In genomic region chr4:52331361-52331951, GRCm38 (mm10) we compare ENCODE assay signal across 17 mouse cellular contexts.
DNase-seq lines count a peak whose midpoint lies in the region; ATAC-seq and TF ChIP-seq lines count a peak whose summit lies in the region.
"Had no signal": no experiment of that assay in that cellular context is flagged by ENCODE, and none has a peak within 500 bp of the region (broad histone marks: within the 10 kb centered on the region; RNA-seq: fewer than 3 reads in every experiment).

No protein-coding gene starts in this region.

- H3K9ac ChIP-seq in forebrain, embryonic 15.5 days (replicated peaks): no peak overlapping the region
- H3K9ac ChIP-seq in forebrain, postnatal 0 days: no peak overlapping the region
- H3K9ac ChIP-seq in midbrain, postnatal 0 days (replicated peaks; ENCODE audit: low read length, poor library complexity, severe bottlenecking): no peak overlapping the region
- no peak overlapping the region for H3K9ac ChIP-seq in midbrain, embryonic 11.5 days (ENCODE audit: low read length)
- no peak overlapping the region for H3K9ac ChIP-seq in limb, embryonic 14.5 days (ENCODE audit: low read depth, low read length, severe bottlenecking)
- H3K9ac ChIP-seq: hindbrain, embryonic 13.5 days; intestine, embryonic 15.5 days; lung, embryonic 14.5 days; neural tube, embryonic 15.5 days; stomach, embryonic 15.5 days had no signal

- H3K27ac ChIP-seq in forebrain, embryonic 15.5 days (replicated peaks): no peak overlapping the region
- no peak overlapping the region for H3K27ac ChIP-seq in forebrain, postnatal 0 days (ENCODE audit: low read depth, low read length)
- no peak overlapping the region for H3K27ac ChIP-seq in midbrain, postnatal 0 days (ENCODE audit: low read depth, low read length)
- no peak overlapping the region for H3K27ac ChIP-seq in midbrain, embryonic 11.5 days (ENCODE audit: low read depth, low read length)
- H3K27ac ChIP-seq in limb, embryonic 14.5 days (replicated peaks; ENCODE audit: low read depth, low read length): no peak overlapping the region
- H3K27ac ChIP-seq: hindbrain, embryonic 13.5 days; intestine, embryonic 15.5 days; midbrain, embryonic 10.5 days; neural tube, embryonic 15.5 days; stomach, embryonic 15.5 days had no signal

- H3K36me3 ChIP-seq in forebrain, embryonic 15.5 days: no peaks in the 10 kb centered on the region
- no peaks in the 10 kb centered on the region for H3K36me3 ChIP-seq in forebrain, postnatal 0 days (ENCODE audit: insufficient read depth)
- no peaks in the 10 kb centered on the region for H3K36me3 ChIP-seq in midbrain, postnatal 0 days (ENCODE audit: insufficient read depth, low read length)
- no peaks in the 10 kb centered on the region for H3K36me3 ChIP-seq in midbrain, embryonic 11.5 days (ENCODE audit: control insufficient read depth, insufficient read depth, low read length)
- no peaks in the 10 kb centered on the region for H3K36me3 ChIP-seq in limb, embryonic 14.5 days (ENCODE audit: control insufficient read depth, insufficient read depth, low read length)
- H3K36me3 ChIP-seq: hindbrain, embryonic 13.5 days; intestine, embryonic 15.5 days; midbrain, embryonic 10.5 days; neural tube, embryonic 15.5 days; stomach, embryonic 15.5 days had no signal

- DNase-seq in forebrain, postnatal 0 days: no peak
- DNase-seq in midbrain, postnatal 0 days (ENCODE audit: low spot score): peak; percentile 10
- DNase-seq in midbrain, embryonic 11.5 days (ENCODE audit: low spot score, missing footprints): no peak
- peak; percentile 15 for DNase-seq in cerebellum, adult 9-11 months
- peak; percentile 64 for DNase-seq in limb, embryonic 14.5 days (ENCODE audit: low spot score)
- no peak for DNase-seq in ovary, adult 18-20 months (ENCODE audit: low spot score)
- DNase-seq: gastrocnemius, postnatal 14 days; kidney, postnatal 4 days; lung, embryonic 14.5 days; lung, postnatal 4 days had no signal

- no peak for TF ChIP-seq POLR2A in limb, embryonic 14.5 days (IDR thresholded peaks at IDR 0.05; ENCODE audit: borderline replicate concordance, extremely low read depth, insufficient read depth, insufficient read length)

- ATAC-seq in forebrain, embryonic 15.5 days (replicated peaks): peak; percentile 74; the same call in 1 of the 2 replicates
- no peak; the same call in 1 of the 2 replicates for ATAC-seq in forebrain, postnatal 0 days
- ATAC-seq in midbrain, postnatal 0 days (ENCODE audit: low FRiP score): no peak
- ATAC-seq in midbrain, embryonic 11.5 days (ENCODE audit: low FRiP score): no peak
- ATAC-seq in limb, embryonic 14.5 days (ENCODE audit: low FRiP score, low read depth): peak; percentile 62; the same call in 1 of the 2 replicates
- ATAC-seq: intestine, embryonic 15.5 days had no signal

- no peak for TF ChIP-seq CTCF in forebrain, postnatal 0 days (IDR thresholded peaks at IDR 0.05; ENCODE audit: low read depth)
- no peak for TF ChIP-seq CTCF in midbrain, postnatal 0 days (IDR thresholded peaks at IDR 0.05)

- no peak overlapping the region for H3K4me3 ChIP-seq in forebrain, embryonic 15.5 days
- H3K4me3 ChIP-seq in forebrain, postnatal 0 days (ENCODE audit: low read depth, low read length): no peak overlapping the region
- H3K4me3 ChIP-seq in midbrain, postnatal 0 days (ENCODE audit: low read depth, low read length): no peak overlapping the region
- H3K4me3 ChIP-seq in midbrain, embryonic 11.5 days (ENCODE audit: low read depth, low read length): no peak overlapping the region
- no peak overlapping the region for H3K4me3 ChIP-seq in limb, embryonic 14.5 days (replicated peaks; ENCODE audit: low read length)
- H3K4me3 ChIP-seq: hindbrain, embryonic 13.5 days; intestine, embryonic 15.5 days; midbrain, embryonic 10.5 days; myocyte; neural tube, embryonic 15.5 days; stomach, embryonic 15.5 days had no signal

- 22% methylated on average over 1 of the region's 1 CpGs for WGBS in forebrain, embryonic 15.5 days
- 19% methylated on average over 1 of the region's 1 CpGs for WGBS in forebrain, postnatal 0 days
- 82% methylated on average over 1 of the region's 1 CpGs for WGBS in midbrain, postnatal 0 days
- WGBS in midbrain, embryonic 11.5 days: 91% methylated on average over 1 of the region's 1 CpGs
- WGBS in limb, embryonic 14.5 days: 31% methylated on average over 1 of the region's 1 CpGs

- no peaks in the 10 kb centered on the region for H3K27me3 ChIP-seq in forebrain, embryonic 15.5 days
- H3K27me3 ChIP-seq in forebrain, postnatal 0 days (ENCODE audit: insufficient read depth, low read length): no peaks in the 10 kb centered on the region
- H3K27me3 ChIP-seq in midbrain, postnatal 0 days (ENCODE audit: insufficient read depth, low read length): no peaks in the 10 kb centered on the region
- H3K27me3 ChIP-seq in midbrain, embryonic 11.5 days (ENCODE audit: control insufficient read depth, insufficient read depth, low read length): no peaks in the 10 kb centered on the region
- no peaks in the 10 kb centered on the region for H3K27me3 ChIP-seq in limb, embryonic 14.5 days (ENCODE audit: control insufficient read depth, insufficient read depth, low read length)
- H3K27me3 ChIP-seq: hindbrain, embryonic 13.5 days; intestine, embryonic 15.5 days; neural tube, embryonic 15.5 days; stomach, embryonic 15.5 days had no signal

- H3K9me3 ChIP-seq in forebrain, embryonic 15.5 days: no peaks in the 10 kb centered on the region
- H3K9me3 ChIP-seq in forebrain, postnatal 0 days (ENCODE audit: low read length): no peaks in the 10 kb centered on the region
- H3K9me3 ChIP-seq in midbrain, postnatal 0 days (ENCODE audit: low read length): no peaks in the 10 kb centered on the region
- no peaks in the 10 kb centered on the region for H3K9me3 ChIP-seq in midbrain, embryonic 11.5 days (ENCODE audit: control insufficient read depth, low read length)
- no peaks in the 10 kb centered on the region for H3K9me3 ChIP-seq in limb, embryonic 14.5 days (ENCODE audit: control insufficient read depth, low read length)
- H3K9me3 ChIP-seq: hindbrain, embryonic 13.5 days; intestine, embryonic 15.5 days; midbrain, embryonic 10.5 days; neural tube, embryonic 15.5 days; stomach, embryonic 15.5 days had no signal

- H3K4me1 ChIP-seq in forebrain, embryonic 15.5 days: peaks cover 4% of the 10 kb centered on the region; the same call in 1 of the 2 replicates
- no peaks in the 10 kb centered on the region for H3K4me1 ChIP-seq in forebrain, postnatal 0 days (ENCODE audit: insufficient read depth)
- H3K4me1 ChIP-seq in midbrain, postnatal 0 days (ENCODE audit: insufficient read depth, low read length): no peaks in the 10 kb centered on the region
- H3K4me1 ChIP-seq in midbrain, embryonic 11.5 days (ENCODE audit: control insufficient read depth, insufficient read depth, low read length): no peaks in the 10 kb centered on the region
- H3K4me1 ChIP-seq in limb, embryonic 14.5 days (ENCODE audit: control insufficient read depth, insufficient read depth, low read length): peaks cover 3% of the 10 kb centered on the region; the same call in 1 of the 2 replicates
- H3K4me1 ChIP-seq: hindbrain, embryonic 13.5 days; intestine, embryonic 15.5 days; midbrain, embryonic 10.5 days; stomach, embryonic 15.5 days had no signal

- H3K4me2 ChIP-seq in forebrain, embryonic 15.5 days (replicated peaks): no peak overlapping the region
- no peak overlapping the region for H3K4me2 ChIP-seq in forebrain, postnatal 0 days (ENCODE audit: low read depth)
- no peak overlapping the region for H3K4me2 ChIP-seq in midbrain, postnatal 0 days (ENCODE audit: low read depth, low read length, poor library complexity, severe bottlenecking)
- H3K4me2 ChIP-seq in midbrain, embryonic 11.5 days: no peak overlapping the region
- H3K4me2 ChIP-seq in limb, embryonic 14.5 days (replicated peaks; ENCODE audit: low read depth, low read length, severe bottlenecking): no peak overlapping the region
- H3K4me2 ChIP-seq: hindbrain, embryonic 13.5 days; intestine, embryonic 15.5 days; lung, embryonic 14.5 days; neural tube, embryonic 15.5 days; stomach, embryonic 15.5 days had no signal

Comparison
In these comparisons a context has a peak if more than half of its experiments do, and no peak if none do; other contexts are left out.
1. ATAC-seq: peak in forebrain, embryonic 15.5 days (single experiment) and limb, embryonic 14.5 days (single experiment); none in forebrain, postnatal 0 days (single experiment), midbrain, postnatal 0 days (single experiment) and midbrain, embryonic 11.5 days (single experiment).
2. DNase-seq: peak in midbrain, postnatal 0 days (single experiment), cerebellum, adult 9-11 months (single experiment) and limb, embryonic 14.5 days (single experiment); none in forebrain, postnatal 0 days (single experiment), midbrain, embryonic 11.5 days (single experiment) and ovary, adult 18-20 months (single experiment).